Mouse (Mus musculus) G1E (cell line): ENCODE measurements at regions not wholly inside any gene's neighbourhood (a gene's known extent, or its start where the extent isn't known, plus 50 kb on each side); places are given as distances from the start of the nearest gene placed in this dataset.

ENCODE experiments used
- GATA1 ChIP-seq: IDR thresholded peaks from 2 replicates; pipeline ENCODE4 v1.6.1; 2012; ENCODE audit warnings: borderline replicate concordance, low read length, inconsistent platforms, mixed read lengths
- POLR2AphosphoS5 ChIP-seq: IDR thresholded peaks from 2 replicates; pipeline ENCODE4 v1.6.1; 2012; ENCODE audit warnings: low read depth, low read length, inconsistent platforms; ENCODE audit not compliant: insufficient replicate concordance

DNA sequence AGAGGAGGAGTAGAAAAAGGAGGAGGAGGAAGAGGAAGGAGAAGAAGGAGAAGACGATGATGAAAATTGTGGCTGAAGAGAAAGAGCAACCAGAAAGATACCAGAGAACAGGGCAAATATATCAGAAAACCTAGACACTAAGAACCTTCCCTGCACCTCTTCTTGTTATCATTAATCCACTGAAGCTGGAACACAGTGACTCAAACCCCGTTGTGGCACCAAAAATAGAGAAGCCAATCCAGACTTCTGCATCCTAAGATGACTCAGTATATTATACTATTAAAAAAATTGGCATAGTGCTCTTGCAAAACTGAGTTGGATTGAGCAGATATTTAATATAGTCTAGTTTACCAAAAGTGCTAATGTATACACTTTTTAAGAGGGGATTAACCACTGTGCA is 63.6 kb upstream of the Acbd6 start:
- TF ChIP-seq POLR2AphosphoS5 (no peak), GATA1 (no peak)
